ENCODE assay signal across 9 mouse cellular contexts in the genomic region with DNA sequence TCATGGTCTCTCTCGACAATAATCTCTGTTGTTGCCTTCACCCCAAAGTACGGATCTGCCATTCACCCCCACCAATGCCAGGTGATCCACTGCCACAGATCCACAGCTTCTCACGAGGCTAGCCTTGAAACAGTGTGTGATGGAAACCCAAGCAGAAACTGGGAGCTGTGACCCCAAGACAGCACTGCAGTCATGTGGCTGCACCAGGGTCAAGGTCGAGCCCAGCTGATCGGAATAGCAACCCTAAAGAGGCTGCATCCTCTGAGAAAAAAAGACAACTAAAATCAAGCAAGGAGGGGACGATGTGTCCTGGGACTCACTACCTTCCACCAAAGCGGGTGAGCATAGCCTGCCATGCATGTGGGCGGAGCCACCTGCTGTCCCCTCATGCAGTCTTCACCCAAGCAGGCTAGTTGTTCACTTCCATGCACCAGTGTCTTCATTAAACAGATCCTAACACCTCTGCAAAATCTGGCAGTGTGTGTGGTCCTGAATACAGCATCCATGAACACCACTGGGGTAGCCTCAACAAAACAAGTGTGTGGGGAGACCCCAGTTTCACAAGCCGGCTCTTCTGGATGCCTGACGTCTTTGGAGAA. TPM values are rescaled to one million over a fixed set of nuclear protein-coding genes. Genes with fewer than 3 reads are reported as not detected.
A peak's percentile ranks its signal among the peaks of the same experiment; 100 is the strongest.
DNase-seq lines count a peak whose midpoint lies in the region; ATAC-seq and TF ChIP-seq lines count a peak whose summit lies in the region.
"Had no signal": no experiment of that assay in that cellular context is flagged by ENCODE, and none has a peak within 500 bp of the region (broad histone marks: within the 10 kb centered on the region; RNA-seq: fewer than 3 reads in every experiment).

No protein-coding gene starts in this region.

- H3K4me1 ChIP-seq in hindbrain, embryonic 10.5 days (replicated peaks), result peaks cover 34% of the 10 kb centered on the region
- H3K4me1 ChIP-seq in hindbrain, embryonic 13.5 days (replicated peaks), result peaks cover 19% of the 10 kb centered on the region; the same call in 1 of the 2 replicates
- H3K4me1 ChIP-seq in midbrain, embryonic 14.5 days (ENCODE audit: control insufficient read depth, insufficient read depth, low read length), result peaks cover 4% of the 10 kb centered on the region; the same call in 1 of the 2 replicates
- H3K4me1 ChIP-seq in midbrain, embryonic 13.5 days (replicated peaks), result peaks cover 22% of the 10 kb centered on the region
- H3K4me1 ChIP-seq in forebrain, embryonic 12.5 days, result peaks cover 30% of the 10 kb centered on the region
- H3K4me1 ChIP-seq in olfactory bulb, adult 2 months (ENCODE audit: control insufficient read depth, insufficient read depth, low read length), result peaks cover 35% of the 10 kb centered on the region

- 72% methylated on average over 10 of the region's 10 CpGs for WGBS in hindbrain, embryonic 10.5 days
- WGBS in hindbrain, embryonic 13.5 days, result 67% methylated on average over 10 of the region's 10 CpGs
- 81% methylated on average over 10 of the region's 10 CpGs for WGBS in midbrain, embryonic 14.5 days
- WGBS in midbrain, embryonic 13.5 days, result 76% methylated on average over 10 of the region's 10 CpGs
- 68% methylated on average over 10 of the region's 10 CpGs for WGBS in forebrain, embryonic 12.5 days
- WGBS in olfactory bulb, adult 2 months, result 71% methylated on average over 10 of the region's 10 CpGs

- H3K4me3 ChIP-seq in hindbrain, embryonic 10.5 days, result no peak overlapping the region
- no peak overlapping the region for H3K4me3 ChIP-seq in hindbrain, embryonic 13.5 days
- no peak overlapping the region for H3K4me3 ChIP-seq in midbrain, embryonic 14.5 days (replicated peaks; ENCODE audit: low read depth, low read length)
- H3K4me3 ChIP-seq in midbrain, embryonic 13.5 days (replicated peaks), result no peak overlapping the region
- no peak overlapping the region for H3K4me3 ChIP-seq in forebrain, embryonic 12.5 days (replicated peaks)
- no peak overlapping the region for H3K4me3 ChIP-seq in olfactory bulb, adult 2 months (ENCODE audit: insufficient read depth, low read depth, low read length)

- H3K27me3 ChIP-seq in hindbrain, embryonic 10.5 days (ENCODE audit: insufficient read depth, poor library complexity, severe bottlenecking), result no peaks in the 10 kb centered on the region
- H3K27me3 ChIP-seq in hindbrain, embryonic 13.5 days, result no peaks in the 10 kb centered on the region
- H3K27me3 ChIP-seq in midbrain, embryonic 14.5 days (ENCODE audit: control insufficient read depth, insufficient read depth, low read length), result no peaks in the 10 kb centered on the region
- H3K27me3 ChIP-seq in midbrain, embryonic 13.5 days, result no peaks in the 10 kb centered on the region
- H3K27me3 ChIP-seq in forebrain, embryonic 12.5 days, result no peaks in the 10 kb centered on the region

- no peak for ATAC-seq in hindbrain, embryonic 13.5 days (ENCODE audit: low FRiP score)
- 0 out of 2 replicates have a peak, but pooled peaks have one; percentile 29 for ATAC-seq in midbrain, embryonic 14.5 days (ENCODE audit: low FRiP score, low TSS enrichment)
- no peak for ATAC-seq in midbrain, embryonic 13.5 days
- peak; percentile 57; the same call in 1 of the 2 replicates for ATAC-seq in forebrain, embryonic 12.5 days (ENCODE audit: low FRiP score)

- TF ChIP-seq CTCF in olfactory bulb, adult 2 months (IDR thresholded peaks at IDR 0.05; ENCODE audit: insufficient read depth, low read depth, low read length), result no peak

- H3K36me3 ChIP-seq in hindbrain, embryonic 10.5 days, result no peaks in the 10 kb centered on the region
- H3K36me3 ChIP-seq in hindbrain, embryonic 13.5 days, result no peaks in the 10 kb centered on the region
- H3K36me3 ChIP-seq in midbrain, embryonic 14.5 days (ENCODE audit: control insufficient read depth, insufficient read depth, low read length), result no peaks in the 10 kb centered on the region
- no peaks in the 10 kb centered on the region for H3K36me3 ChIP-seq in midbrain, embryonic 13.5 days
- no peaks in the 10 kb centered on the region for H3K36me3 ChIP-seq in forebrain, embryonic 12.5 days (replicated peaks)

- H3K4me2 ChIP-seq in hindbrain, embryonic 13.5 days, result no peak overlapping the region
- no peak overlapping the region for H3K4me2 ChIP-seq in midbrain, embryonic 14.5 days (ENCODE audit: low read length)
- no peak overlapping the region for H3K4me2 ChIP-seq in midbrain, embryonic 13.5 days (replicated peaks)
- no peak overlapping the region for H3K4me2 ChIP-seq in forebrain, embryonic 12.5 days

- no peak for DNase-seq in hindbrain, embryonic 10.5 days (ENCODE audit: low spot score)
- DNase-seq in midbrain, embryonic 14.5 days, result no peak
- DNase-seq in thymus, postnatal 14 days, result no peak
- DNase-seq: cerebellum, postnatal 10 days; thymus, postnatal 25 days had no signal

- peak overlapping the region; percentile 35; the same call in 1 of the 2 replicates for H3K27ac ChIP-seq in hindbrain, embryonic 10.5 days
- no peak overlapping the region for H3K27ac ChIP-seq in hindbrain, embryonic 13.5 days
- no peak overlapping the region for H3K27ac ChIP-seq in midbrain, embryonic 14.5 days (replicated peaks; ENCODE audit: low read depth, low read length)
- H3K27ac ChIP-seq in midbrain, embryonic 13.5 days, result no peak overlapping the region
- H3K27ac ChIP-seq in forebrain, embryonic 12.5 days, result peak overlapping the region; percentile 38; the same call in 1 of the 2 replicates
- H3K27ac ChIP-seq in olfactory bulb, adult 2 months (ENCODE audit: insufficient read depth, low read depth, low read length), result peak overlapping the region; percentile 65

- no peaks in the 10 kb centered on the region for H3K9me3 ChIP-seq in hindbrain, embryonic 10.5 days
- no peaks in the 10 kb centered on the region for H3K9me3 ChIP-seq in hindbrain, embryonic 13.5 days
- H3K9me3 ChIP-seq in midbrain, embryonic 14.5 days (ENCODE audit: control insufficient read depth, low read length), result no peaks in the 10 kb centered on the region
- no peaks in the 10 kb centered on the region for H3K9me3 ChIP-seq in midbrain, embryonic 13.5 days
- H3K9me3 ChIP-seq in forebrain, embryonic 12.5 days, result no peaks in the 10 kb centered on the region

- TF ChIP-seq POLR2A in olfactory bulb, adult 2 months (IDR thresholded peaks at IDR 0.05; ENCODE audit: insufficient read depth, low read depth, low read length), result no peak

- H3K9ac ChIP-seq in hindbrain, embryonic 13.5 days, result no peak overlapping the region
- no peak overlapping the region for H3K9ac ChIP-seq in midbrain, embryonic 14.5 days (replicated peaks; ENCODE audit: low read length)
- no peak overlapping the region for H3K9ac ChIP-seq in midbrain, embryonic 13.5 days (replicated peaks)
- H3K9ac ChIP-seq in forebrain, embryonic 12.5 days, result no peak overlapping the region

RNA-seq across cellular contexts. Expression of gene Tns3, which starts 12.1 kb away (rescaled TPM):
- 9.7 and 10.9 TPM in 2 replicates for polyA plus RNA-seq in hindbrain, embryonic 10.5 days (2016; fragmentation: Nextera tagmentation; extraction: Ambion mirVana)
- 4.9 and 5.3 TPM in 2 replicates for polyA plus RNA-seq in hindbrain, embryonic 13.5 days (2015; fragmentation: Nextera tagmentation; extraction: Ambion mirVana)
- polyA plus RNA-seq in midbrain, embryonic 14.5 days (2014; fragmentation: Nextera tagmentation; extraction: Ambion mirVana), result 3.8 and 4.4 TPM in 2 replicates
- polyA plus RNA-seq in midbrain, embryonic 13.5 days (2015; fragmentation: Nextera tagmentation; extraction: Ambion mirVana), result 4.4 TPM in 2 replicates
- polyA plus RNA-seq in forebrain, embryonic 12.5 days (2016; fragmentation: Nextera tagmentation; extraction: Ambion mirVana), result 10.2 and 11.4 TPM in 2 replicates
- not detected in 2 replicates for polyA plus RNA-seq in olfactory bulb, adult 2 months (2012; ENCODE audit: insufficient read depth, insufficient read length, low replicate concordance, missing spikeins)

Comparison
In these comparisons a context has a peak if more than half of its experiments do, and no peak if none do; other contexts are left out.
1. H3K27ac ChIP-seq: peak in hindbrain, embryonic 10.5 days (single experiment), forebrain, embryonic 12.5 days (single experiment) and olfactory bulb, adult 2 months (single experiment); none in hindbrain, embryonic 13.5 days (single experiment), midbrain, embryonic 14.5 days (single experiment) and midbrain, embryonic 13.5 days (single experiment).
2. ATAC-seq: peak in midbrain, embryonic 14.5 days (single experiment) and forebrain, embryonic 12.5 days (single experiment); none in hindbrain, embryonic 13.5 days (single experiment) and midbrain, embryonic 13.5 days (single experiment).